Mouse (Mus musculus): ENCODE data around the gene Rmdn2.

DNA sequence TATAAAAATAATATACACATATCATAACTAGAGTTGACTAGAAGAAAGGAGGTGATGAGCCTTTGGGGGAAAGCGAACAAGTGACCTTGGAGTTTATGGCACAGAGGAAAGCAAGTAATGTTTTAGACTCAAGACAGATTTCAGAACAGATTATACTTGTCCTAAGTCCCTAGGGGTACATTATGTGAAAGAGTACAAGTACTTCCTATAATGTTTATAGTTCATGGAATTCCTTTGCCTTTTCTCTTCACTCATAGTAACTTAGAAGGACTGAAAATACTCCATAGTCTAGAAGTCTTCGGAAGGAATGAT is 52.4 kb downstream of the Rmdn2 start:
- TF ChIP-seq EP300 (optimal IDR thresholded peaks at IDR 0.05) (no peak), CTCF (IDR thresholded peaks at IDR 0.05; ENCODE audit: low read depth) (no peak)

All from stomach, postnatal 0 days (tissue).